Mouse (Mus musculus): Measurements from ENCODE around the gene Caln1.

GRCm38 (mm10) chr5:130369237-130369636 lies at the start of gene Caln1:
- TF ChIP-seq CTCF (IDR thresholded peaks at IDR 0.05; ENCODE audit: insufficient read depth, low read length) (no peak), POLR2A (IDR thresholded peaks at IDR 0.05; ENCODE audit: borderline replicate concordance, extremely low read depth, low read depth, low read length) (no peak)

Measured in lung, adult 2 months (tissue).